Mouse (Mus musculus): ENCODE results near the gene Mrpl55.
"Not testable (repeated sequence)": the region's sequence is repeated elsewhere in the genome, so short reads cannot be mapped to it uniquely, and the experiment has no call there.

Gene Mrpl55

DNA sequence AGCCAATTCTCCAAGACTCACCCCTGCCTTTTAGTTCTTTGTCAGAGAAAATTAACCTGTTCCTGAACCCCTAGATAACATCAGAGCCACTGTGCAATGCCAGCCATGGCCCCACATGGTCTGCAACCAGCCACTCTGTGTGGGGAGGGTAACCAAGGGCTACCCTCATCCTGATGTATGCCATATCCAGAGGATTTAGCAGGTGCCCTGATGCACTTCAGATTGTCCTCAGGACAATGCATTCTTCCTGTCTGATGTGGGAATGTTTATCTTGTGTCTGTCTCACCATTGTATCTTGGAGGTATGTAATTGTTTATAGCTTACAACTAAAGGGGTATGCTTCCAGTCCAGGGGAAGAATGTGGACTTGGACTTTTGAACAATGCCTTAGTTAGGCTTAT is 6.1 kb upstream of the Mrpl55 start:
- DNase-seq, result no peak

DNA sequence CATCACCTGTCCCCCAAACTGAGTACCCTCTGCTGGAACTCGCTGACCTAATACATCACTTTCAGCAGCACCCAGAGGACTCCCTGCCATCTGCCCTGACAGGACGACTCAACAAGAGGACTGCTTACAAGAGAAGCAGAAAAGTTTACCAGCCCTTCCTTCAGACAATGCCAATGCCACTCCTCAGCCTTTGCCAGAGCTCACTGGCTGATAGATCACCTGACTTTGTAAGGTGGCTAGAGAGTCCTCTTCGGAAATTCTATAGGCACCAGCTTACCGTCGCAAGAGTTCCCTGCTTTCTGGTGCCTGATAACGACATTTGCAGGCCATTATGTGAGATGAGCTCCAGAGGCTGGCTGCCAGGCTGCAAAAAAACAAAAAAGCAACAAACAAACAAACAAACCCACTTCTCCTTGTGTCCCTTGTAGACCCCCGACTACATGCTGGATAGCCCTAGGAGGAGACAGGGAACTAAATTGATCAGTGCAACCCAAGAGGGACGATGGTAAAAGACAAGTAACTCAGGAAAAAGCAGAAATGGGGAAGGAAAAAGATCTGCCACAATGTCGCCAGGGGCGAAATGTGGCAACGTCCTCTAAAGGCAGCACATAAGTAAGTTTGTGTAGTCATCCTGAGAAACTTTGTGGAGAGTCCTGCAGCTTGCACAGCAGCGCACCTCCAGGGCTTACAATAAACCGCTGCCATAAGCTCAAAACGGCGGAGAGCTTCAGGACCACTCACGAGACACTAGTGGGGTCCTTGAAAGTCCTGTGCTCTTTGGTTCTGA is 877 bp upstream of the Mrpl55 start:
- peak; percentile 31 for DNase-seq

DNA sequence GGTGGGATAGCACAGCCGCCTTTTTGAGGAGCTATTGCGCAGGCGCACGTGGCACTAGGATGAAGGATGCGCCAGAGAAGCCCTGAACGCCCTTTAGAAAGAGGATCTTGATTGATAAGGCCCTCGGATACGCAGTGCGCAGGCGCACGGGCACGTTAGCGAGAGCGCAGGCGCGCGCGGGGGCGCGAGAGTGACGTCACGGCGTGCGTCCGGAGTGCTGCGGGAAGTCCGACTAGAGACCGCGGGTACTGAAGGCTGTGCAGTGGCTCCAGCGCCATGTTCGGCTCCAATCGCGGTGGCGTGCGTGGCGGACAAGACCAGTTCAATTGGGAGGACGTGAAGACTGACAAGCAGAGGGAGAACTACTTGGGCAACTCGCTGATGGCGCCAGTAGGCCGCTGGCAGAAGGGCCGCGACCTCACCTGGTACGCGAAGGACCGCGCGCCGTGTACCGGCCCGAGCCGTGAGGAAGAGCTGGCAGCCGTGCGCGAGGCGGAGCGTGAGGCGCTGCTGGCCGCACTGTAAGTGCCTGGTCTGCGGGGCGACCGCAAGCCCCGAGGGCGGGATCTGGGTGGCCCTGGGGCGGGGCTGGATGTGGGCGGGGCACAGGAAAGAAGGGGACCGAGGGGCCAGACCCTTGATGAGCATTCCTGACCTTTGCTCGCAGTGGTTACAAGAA is 6.0 kb downstream of the Mrpl55 start, which contains the start of gene 2310033P09Rik:
Gene 2310033P09Rik (plus strand): TSS at position 169 of the 679 bp plus-strand sequence.
- peak; percentile 96 for DNase-seq

DNA sequence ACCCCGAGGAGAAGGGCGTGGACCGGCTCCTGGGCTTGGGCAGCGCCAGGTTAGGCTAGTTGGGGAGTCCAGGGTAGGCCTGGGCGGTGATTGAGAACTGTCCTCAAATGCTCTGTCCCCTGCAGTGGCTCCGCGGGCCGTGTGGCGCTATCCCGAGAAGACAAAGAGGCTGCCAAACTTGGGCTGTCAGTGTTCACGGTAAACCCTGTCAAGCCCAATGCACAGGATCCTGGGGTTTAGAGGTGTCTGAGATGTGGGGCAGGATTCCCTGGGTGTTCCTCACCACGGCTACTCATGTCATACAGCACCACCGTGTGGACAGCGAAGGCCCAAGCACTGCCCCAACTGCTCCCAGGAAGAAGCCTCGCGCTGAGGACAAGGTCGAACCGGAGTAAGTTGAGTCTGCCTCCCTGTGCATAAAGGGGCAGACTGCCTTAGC is 6.7 kb downstream of the Mrpl55 start:
- DNase-seq, result peak; percentile 71

DNA sequence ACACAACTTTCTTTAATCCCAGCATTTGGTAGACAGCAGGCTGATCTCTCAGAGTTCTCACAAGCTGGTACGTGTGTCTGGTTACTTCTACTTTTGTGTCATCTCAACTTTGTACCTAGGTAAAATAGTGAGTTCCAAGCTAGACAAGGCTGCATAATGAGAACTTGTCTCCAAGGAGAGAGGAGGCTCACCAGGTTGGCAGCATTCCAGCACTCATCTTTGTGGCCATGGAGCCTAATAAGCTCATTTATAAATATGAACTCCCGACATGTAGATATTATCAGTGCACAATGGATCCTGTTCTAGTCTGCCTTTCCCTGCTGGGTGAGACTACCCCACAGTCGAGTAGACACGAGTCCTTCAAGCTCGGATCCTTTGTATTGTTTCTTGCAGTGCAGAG is 7.3 kb downstream of the Mrpl55 start:
- DNase-seq, result no peak

DNA sequence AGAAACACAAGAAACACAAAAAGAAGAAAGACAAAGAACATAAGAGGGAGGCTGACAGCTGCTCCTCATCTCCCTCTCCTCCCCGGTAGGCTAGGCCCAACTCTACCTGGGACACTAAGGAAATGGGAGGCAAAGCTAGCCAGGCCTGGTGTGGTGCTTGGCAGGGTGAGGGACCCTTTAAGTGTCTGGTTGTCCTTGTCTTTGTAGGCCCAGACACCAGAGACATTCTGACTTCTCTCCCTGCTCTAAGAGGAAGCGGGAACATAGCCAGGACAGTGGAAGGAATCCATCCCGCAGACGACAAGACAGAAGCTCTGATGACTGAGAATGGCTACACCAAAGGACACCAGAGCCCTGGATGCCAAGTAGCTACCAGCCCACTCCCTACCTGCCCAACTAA is 7.7 kb downstream of the Mrpl55 start:
- no peak for DNase-seq

DNA sequence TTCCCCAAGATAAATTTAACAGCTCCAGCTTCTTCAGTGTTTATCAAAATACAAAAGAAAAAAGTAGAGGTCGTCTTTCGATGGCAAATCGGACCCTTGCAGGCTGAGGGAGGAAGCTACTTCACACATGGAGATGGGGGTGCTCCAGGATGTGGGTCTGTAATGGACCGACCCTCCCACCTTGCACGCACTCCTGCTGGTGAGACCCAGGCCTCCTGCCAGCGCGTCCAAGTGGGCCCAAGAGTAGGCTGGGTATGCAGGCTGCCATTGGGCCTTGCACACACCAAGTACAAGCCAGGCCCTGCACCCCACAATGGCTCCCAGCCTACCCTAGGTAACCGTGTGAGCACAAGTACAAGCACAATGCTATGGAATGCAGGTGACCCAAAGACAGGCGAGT is 9.3 kb downstream of the Mrpl55 start:
- not testable (repeated sequence) for DNase-seq

DNA sequence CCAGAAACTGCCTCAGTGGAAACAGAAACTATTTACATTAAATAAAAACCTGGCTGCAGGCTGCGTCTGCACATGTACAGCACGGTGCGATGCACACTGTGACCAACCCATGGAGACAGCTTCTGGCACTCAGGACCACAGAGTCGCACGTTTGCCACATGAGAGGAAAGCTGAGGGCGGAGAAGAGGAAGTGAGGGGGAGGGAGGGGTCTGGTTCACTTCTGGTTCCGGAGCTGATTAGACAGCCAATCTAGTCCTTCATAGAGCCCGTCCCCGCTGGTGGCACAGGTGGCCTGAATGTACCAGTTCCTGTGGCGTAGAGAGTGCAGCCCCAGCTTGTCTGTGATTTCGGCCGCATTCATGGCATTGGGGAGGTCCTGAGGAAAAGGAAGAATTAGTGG is 10.0 kb downstream of the Mrpl55 start:
- not testable (repeated sequence) for DNase-seq

DNA sequence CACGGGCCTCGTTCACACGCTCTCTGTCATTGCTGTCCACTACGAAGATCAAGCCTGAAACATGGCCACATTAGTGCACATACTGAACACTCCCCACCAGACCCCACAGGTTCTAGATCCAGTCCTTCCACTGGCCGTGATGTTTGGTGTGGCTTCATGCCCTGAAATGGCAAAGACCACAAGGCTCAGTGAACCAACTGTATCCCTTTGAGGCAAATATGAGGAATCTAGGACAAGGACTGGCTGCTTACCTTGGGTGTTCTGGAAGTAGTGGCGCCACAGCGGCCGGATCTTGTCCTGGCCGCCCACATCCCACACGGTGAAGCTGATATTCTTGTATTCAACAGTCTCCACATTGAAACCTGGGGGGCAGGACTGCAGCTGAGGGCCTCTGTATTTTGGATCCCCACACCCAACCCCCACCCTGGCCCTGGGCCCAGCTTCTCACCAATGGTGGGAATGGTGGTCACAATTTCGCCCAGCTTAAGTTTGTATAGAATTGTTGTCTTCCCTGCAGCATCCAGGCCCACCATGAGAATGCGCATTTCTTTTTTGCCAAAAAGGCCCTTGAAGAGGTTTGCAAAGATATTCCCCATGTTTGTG is 10.7 kb downstream of the Mrpl55 start:
- DNase-seq, result no peak

DNA sequence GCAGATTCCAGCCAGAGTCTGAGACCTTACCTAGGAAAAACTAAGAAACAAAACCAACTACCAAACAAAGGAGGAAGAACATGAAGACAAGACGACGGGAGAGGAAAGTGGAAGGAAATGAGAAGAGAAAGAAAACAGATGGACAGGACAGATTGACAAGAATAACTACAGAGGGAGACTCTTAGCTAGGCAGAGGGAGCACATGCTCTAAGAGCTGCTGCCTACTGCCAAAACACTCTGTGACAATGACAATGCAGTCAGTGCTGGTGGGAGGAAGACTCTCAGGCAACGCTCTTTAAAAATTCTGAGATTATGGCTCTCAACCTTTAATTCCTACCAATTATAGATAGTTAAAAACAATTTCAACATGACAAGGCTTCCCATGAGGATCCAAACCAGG is 14.7 kb downstream of the Mrpl55 start:
- no peak for DNase-seq

DNA sequence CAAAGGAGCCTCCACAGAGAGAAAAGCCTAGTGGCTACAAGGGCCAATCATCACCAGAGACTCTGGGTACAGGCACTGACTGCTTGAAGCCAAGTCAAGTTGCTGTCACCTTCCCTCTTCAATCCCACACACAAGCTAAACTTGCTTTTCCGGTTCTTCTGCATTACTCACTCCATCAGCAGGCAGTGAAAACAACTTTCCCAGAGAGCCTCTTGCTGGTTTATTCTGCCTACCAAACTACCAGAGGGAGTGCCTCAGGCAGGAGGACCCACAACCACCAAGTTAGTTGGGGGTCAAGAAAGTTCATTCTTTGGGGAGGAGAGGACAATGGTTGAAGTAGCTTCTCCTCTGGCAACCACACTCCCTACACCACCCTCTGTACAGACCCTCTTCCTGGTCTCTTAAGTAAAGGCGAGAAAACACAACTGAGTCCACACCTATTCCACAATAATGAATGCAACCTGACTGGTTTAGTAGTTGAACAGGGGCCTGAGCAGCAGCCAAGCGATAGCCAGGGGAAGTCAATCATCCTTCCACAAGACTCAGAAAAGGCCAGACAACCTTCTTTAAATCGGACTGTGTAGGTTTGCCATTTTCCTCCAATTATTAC is 16.2 kb downstream of the Mrpl55 start:
- DNase-seq, result no peak

DNA sequence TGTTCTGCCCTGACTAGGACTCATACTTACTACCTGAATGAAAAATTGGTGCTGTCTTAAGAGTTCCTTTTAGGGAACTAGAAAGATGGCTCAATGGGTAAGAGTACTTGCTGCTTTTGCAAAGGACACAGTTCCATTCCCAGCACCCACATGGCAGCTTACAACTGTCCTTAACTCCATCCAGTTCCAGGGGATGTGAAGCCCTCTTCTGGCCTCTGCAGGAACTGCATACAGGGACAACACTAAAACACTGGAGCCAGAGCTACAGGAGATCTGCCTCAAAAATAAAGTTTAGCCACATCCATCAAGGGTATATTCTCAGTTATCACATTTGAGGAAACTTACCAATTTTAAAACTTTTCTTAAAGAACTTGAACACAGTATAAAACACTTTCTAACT is 16.8 kb downstream of the Mrpl55 start:
- DNase-seq, result no peak

DNA sequence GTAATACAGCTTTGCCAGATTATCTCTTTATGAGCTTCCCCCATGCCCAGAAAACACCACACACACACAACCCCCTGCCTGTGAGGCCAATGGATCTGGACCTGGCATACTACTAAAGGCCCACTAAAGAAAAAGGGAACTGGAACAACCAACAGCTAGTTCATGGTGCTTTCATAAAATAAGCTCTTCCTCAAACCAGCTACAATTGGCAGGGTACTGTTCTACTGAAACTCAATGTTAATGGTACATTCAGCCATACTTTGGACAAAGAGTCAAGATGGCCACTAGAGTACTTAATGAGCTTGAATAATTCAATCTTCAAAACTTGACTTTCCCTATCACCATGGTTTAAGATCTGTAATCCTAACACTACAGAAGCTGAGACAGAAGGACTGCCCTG is 19.3 kb downstream of the Mrpl55 start:
- no peak for DNase-seq

DNA sequence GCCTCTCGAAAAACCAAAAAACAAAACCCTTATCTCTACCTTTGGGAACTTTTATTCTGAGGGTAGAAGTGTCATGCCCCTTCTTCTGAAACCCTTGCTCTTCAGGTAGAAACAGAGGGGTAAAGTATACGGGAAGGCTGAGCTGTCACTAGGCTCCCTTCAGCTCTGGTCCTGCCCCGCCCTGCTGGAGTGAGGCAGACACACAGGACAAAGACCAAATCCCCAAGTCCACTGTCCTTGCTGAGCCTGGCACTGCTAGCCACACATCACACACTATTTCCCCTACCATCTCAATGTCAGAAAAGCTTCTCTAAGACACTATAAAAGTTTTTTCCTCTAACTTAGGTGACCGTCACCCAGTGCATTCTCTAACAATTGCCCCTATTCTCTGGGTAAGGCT is 20.0 kb downstream of the Mrpl55 start:
- no peak for DNase-seq

DNA sequence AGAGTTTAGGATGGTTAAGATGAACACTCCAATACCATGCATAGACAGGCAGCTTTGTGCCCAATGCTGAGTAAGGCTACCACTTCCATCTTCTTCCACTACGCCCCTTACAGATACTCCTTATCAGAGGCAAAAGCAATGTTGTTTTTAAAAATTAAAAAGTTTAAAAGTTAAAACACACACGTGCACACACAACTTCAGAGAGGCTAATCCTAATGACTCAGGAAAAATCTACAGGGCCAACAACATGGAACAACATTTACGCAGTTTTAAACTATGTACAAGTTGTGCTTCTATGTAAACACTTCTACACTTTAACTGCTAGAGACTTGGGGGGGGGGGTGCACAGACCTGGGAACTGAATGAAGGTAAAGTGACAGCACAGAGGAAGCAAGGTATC is 21.7 kb downstream of the Mrpl55 start:
- DNase-seq, result no peak

DNA sequence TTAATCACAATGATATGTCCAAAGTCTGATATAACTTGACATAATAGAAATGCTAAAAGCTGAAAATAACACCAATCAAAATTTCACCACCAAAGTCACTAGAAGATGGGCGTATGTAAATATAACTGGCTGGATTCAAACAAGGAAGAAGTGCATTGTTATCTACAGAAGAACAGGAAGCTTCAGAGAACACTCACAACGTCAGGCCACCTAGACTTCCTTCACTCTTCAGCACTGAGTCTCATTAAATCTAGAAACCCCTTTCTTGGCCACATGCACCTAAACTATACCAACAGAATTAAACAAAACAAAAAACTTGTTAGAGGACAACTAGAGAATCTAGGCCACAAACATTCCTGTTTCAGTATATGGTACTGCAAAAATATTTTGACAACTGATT is 22.2 kb downstream of the Mrpl55 start:
- no peak for DNase-seq

DNA sequence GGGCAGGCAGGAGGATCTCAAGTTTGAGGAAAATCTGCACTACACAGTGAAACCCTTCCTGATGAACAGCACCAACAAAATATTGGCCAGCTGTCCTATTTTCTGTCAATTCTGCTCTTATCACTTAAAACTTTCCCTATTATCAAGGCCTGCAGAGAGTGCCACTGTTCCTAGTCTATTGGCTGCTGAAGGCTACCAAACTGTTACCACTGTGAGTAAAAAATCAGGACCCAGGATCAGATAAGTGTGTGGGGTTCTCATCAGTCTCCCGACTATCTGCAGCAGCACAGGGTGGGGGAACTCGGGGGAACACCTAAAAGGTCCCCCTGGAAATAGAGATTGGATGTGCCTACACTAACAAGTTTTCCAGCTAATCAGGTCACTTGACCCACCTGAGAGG is 22.9 kb downstream of the Mrpl55 start:
- no peak for DNase-seq

DNA sequence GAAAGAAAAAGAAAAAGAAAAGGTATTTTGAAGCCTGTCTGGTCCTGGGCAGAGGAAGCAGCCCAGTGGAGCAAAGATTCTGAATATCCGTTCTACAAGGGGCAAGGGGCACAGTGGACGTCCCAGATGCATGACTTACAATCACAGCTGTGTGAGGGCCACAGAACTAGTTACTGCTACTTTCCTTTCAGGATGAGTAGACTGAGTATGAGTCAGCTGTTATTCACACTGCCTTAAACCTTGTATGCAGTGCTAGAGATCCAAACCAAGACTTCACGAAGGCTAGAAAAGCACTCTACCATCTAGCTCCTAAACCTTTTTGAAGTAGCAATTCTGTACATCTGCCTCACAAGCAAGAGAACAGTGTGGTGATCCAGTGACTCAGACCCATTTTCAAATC is 24.0 kb downstream of the Mrpl55 start:
- no peak for DNase-seq

DNA sequence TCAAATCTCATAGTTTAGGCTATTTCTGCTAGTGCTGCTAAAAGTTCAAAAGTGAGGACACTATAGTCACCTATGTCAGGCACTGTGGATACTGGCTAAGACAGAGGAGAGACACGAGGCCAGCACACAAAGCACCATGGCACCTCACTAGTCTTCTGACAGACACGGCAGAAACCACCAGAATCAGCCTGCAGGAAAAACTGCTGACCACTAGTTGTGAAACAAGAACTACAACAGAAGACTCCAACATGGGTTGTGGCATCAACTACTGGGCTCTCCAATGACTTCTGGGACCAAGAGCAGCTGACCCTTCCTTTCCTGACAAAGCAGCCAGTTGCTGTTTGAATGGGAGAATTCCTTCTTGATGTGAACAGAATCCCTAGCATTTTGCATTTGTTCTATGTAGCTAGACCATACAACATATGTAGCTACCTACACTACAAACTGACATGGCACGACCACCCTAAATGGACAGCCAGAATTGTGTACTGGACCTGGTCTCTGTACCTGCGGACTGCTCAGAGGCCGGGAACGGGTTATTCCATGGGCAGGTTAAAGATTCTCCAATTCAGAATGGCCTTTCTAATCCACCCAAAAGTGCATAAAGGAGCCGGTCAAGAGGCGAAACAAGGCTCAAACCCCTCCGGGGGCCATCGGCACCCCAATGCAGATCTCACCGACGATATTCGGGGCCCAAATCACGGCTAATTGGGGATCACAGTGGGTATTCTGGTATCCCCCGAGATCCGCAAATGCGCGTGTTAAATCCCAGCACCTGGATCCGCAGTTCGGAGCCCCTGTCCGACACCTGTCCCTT is 24.7 kb downstream of the Mrpl55 start:
- no peak for DNase-seq

DNA sequence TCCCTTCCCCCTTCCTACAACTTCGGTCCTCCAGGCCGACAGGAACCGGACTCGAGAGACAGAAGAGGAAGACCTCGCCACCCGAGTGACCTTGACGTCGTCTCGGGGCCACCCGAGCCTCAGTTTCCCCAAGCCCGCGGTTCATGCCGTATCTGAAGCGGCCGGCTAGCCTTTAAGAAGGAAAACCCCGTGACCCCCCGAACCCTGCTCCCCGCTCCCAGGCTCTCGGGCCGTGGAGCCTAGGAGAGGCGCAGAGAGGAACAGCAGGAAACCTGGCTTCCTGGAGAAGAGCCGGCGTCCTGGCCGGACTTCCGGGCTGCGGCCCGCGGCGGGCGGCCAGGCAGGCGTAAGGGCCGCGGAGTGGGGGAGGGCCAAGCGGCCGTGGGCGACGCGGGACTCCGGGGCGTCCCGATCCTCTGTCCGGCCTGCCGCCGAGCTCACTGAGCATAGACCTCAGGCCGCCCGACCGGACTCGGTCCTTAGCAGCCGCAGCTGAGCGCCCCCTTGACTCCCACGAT is 25.4 kb downstream of the Mrpl55 start:
- no peak for DNase-seq

DNA sequence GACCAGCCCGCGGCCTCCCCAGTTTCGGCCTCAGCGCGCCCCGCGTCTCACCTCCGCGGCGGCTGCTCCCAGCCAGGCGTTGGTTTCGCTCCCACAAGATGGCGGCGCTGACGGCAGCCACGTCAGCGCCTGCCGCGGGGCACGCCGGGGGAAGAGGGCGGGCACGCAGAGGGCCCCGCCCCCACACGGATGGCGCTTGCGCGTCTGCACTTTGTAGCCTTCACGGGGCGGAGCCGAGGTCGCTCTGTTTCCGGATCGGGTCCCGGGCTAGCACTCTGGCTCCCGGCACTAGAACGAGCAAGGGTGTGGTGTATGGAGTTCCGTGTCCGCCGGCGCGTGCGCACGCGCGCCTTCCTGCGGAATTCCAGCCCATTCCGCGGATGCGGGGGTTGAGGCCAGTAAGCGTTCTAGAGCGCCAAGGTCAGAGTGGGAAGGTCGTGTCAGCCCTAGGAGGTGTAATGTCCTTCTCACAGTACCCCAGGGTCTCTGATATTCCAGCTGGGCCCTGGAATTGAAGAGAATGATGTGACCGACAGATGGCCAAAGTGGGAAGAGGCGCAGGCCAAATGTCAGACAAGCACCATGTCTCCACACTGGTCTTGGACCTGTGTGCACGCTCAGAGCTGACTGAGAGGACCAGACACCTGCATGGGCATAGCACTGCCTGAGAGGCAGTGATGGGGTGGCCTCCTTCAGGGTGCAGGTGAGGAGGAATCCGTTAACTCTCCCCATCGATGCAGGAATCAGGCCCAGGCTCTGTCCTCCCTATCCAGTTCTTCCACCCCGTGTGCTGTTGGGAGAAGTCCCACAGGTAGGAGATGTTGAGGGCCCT is 26.1 kb downstream of the Mrpl55 start, which contains the start of gene Arf1:
Gene Arf1 (minus strand): TSS at position 149 of the 832 bp plus-strand sequence.
- DNase-seq, result peak; percentile 96
